Mouse (Mus musculus): ENCODE measurements around the gene Yipf6.
"Not testable (repeated sequence)": the region's sequence is repeated elsewhere in the genome, so short reads cannot be mapped to it uniquely, and the experiment has no call there.

The Yipf6 gene

DNA sequence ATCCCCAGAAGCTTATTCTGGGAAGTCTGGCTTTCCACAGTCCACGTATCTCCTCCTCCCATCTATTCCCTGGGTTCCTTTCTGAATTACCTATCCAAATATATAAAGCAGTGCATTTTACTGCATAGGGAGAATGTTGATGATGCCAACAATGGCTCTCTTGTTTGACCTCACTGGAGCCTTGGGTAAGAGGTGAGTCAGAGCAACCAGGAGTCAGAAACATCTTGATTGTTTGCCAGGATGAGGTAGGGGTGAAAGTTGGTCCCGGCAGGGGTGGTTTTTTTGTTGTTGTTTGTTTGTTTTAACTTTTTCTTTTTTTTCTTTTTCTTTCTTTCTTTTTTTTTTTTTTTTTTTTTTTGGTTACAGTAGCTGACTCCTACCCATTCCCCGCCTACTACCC is at the start of gene Yipf6:
TSS of gene Yipf6 (plus strand) at position 216 of the 400 bp plus-strand sequence.
- in situ Hi-C loops (cut with MseI, MboI) = no loop called here

DNA sequence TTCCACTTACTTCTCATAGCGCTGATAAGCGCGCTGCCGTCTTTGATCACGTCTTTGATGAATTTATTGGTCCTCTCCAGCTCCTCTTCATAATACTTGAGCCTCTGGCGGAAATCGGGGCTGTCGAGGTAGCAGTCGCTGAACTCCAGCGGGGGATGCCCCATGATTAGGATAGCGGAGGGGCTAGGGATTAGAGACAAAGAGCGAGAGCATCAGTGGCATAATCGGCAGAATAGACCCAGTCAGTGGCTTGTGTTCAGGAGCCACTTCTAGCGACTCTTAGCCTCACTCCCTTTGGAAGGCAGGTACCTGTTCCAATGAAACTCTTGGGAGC is 46.1 kb upstream of the Yipf6 start:
- in situ Hi-C loops (cut with MseI, MboI) = no loop called here

DNA sequence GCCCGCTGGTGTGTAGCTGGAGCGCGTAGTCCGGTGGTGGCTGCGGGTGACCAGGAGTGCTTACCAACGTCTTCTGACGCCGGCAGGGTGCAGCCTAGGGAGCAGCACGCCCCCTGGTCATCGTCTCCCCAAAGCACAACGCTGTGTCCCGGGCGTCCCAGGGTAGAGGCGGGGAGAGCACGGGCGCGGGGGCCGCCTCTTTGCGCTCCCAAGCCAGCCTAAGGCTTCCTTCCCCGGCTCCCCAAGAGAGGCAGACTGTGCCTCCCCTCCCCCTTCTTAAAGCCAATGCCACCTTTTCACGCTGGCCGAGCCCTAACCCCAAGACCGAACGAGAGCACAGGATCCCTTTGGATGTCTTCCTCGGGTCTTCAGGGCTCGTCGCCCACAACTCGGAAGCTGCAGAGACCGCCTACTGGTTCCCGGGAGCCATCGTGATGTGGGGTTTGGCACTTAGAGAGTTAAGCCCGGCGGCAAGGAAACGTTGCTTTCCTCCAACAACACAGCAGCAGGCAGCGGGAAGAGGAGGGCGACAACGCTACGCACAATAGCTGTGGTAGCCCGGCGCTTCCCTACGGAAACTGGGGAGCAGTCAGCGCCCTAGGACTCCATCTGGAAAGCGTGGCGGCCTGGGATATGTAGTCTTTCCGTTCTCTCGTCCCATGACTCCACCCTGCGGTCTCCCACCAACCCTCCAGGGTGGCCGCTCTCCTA is 45.6 kb upstream of the Yipf6 start, which contains the start of gene Ophn1:
TSS of gene Ophn1 (minus strand) at position 620 of the 711 bp plus-strand sequence.
- in situ Hi-C loops (cut with MseI, MboI) = no loop called here

DNA sequence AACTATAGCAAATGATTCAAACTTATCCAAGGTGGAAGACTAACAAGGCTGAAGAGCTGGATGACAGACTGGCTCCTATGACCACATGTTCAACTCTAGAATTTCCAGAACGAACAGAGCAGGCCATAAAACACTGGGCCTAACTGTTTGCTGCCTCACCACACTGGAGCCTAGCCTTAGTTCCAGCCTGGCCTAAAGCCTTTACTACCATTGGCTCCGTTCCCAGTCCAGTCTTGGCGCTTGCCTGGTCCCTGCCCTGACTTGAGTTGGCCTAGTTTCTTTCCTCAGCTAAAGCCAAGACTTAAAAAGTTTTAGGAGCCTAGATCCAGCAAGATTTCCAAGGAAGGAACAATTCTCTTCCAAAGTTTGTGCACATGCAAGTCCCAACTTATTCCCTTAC is 37.8 kb upstream of the Yipf6 start:
- in situ Hi-C loops (cut with MseI, MboI) = no loop called here

DNA sequence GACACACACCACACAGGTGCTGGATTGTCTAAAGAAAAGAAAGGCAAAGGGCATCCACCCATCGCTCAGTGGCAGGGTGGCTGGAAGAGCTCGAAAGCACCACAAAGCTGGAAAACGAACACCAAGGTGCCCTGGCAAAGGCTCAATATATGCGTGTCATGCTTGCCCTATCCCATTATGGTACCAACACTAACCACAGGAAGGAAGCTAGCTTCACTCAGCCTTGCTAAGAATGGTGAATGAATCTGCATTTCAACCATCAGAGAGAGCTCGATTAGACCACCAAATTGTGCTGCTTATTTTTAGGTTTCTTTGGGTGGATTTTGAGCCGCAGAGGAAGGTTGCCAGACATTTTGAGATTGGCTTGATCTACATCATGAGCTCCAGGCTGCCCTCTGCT is 31.9 kb upstream of the Yipf6 start:
- in situ Hi-C loops (cut with MseI, MboI) = no loop called here

DNA sequence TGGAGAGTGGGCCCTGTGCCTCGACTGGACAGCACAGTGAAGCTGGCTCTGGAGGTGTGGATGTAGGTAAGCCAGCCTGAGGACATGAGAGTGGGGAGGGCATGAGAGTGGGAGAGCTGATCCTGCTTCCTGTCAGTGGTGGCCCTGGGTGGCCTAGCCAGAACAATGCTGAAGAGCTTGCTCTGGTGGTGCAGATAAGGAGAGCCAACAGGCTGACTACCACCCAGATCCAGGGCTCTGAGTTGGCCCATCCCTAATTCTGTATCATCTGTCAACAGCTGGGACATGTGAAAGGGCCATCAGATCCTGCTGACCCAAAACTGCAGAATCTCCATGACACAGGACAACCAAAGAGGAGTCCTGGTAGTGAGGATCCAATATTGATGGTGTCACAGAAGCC is 27.2 kb upstream of the Yipf6 start:
- in situ Hi-C loops (cut with MseI, MboI) = no loop called here

DNA sequence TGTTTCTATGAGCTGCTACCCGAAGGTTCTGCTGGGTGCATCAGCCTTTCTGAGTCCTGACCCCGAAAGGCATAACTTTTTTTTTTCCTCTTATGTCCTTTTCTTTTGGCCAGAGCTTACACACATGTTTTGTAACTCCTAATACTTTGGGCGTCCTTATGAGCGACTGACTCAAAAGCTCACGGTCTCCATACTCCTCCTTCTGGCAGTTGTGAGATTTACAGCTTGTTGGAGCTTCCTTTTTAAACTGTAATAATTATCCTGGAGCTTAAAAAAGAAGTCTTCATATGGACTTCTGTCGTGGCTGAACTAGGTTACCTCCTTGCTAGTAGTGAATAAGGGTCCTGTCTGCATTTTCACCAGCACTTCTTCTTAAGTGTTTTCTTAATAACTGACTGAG is 16.7 kb upstream of the Yipf6 start:
- in situ Hi-C loops (cut with MseI, MboI) = no loop called here

DNA sequence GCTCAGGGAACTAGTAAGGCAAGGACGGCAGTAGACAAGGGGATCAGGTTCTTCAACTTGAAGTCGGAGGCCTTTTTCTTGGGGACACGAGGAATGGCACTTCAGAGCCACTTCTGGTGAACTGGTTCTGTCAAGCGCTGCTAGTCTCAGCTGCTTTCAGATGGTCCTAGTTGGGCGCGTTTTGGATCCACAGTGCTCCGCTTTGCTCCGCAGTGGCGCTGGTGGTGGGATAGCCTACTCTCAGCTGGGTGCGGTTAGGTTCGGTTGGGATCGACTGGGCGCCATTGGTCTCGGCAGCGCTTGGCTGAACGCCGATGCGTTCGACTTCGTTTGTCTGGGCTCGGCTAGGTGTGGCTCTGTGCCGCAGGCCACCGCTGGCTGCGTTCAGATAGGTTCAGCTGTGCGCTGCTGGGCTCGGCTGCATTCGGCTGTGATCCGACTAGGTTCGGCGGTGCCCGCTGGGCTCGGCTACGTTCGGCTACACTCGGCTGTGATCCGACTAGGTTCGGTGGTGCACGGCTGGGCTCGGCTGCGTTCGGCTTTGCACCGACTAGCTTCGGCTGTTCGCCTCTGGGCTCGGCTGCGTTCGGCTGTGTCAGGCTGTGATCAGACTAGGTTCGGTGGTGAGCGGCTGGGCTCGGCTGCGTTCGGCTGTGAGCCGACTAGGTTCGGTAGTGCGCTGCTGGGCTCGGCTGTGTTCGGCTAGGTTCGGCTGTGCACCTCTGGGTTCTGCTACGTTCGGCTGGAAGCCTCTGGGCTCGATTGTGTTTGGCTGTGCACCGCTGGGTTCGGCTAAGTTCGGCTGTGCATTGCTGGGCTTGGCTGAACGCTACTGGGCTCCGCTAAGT is 815 bp downstream of the Yipf6 start:
- in situ Hi-C loops (cut with MseI, MboI) = no loop called here

DNA sequence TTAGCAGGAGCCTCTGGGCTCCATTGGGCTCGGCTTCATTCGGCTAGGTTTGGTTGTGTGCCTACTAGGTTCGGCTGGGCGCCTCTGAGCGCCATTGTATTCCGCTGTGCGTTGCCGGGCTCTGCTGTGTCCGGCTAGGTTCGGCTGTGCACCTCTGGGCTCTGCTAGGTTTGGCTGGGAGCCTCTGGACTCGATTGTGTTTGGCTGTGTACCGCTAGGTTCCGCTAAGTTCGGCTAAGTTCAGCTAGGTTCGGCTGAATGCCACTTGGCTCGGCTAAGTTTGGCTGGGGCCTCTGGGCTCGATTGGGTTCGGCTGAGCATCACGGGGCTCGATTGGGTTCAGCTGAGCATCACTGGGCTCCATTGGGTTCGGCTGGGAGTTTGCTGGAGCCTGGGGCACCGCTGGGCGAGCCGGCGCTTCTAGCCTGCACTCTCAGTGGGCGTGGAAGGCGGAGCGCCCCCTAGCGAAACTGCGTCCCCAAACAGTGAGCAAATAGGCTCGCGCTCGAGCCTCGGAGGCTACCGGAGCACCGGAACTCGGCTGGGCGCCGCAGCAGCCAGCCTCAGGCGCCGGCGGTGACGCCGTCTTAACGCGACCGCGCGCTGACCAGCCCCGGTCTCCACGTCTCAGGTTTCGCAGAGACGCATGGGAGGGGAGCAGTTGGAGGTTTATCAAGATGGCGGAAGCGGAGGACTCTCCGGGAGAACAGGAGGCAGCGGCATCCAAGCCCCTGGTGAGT is 1.6 kb downstream of the Yipf6 start:
- in situ Hi-C loops (cut with MseI, MboI) = no loop called here

DNA sequence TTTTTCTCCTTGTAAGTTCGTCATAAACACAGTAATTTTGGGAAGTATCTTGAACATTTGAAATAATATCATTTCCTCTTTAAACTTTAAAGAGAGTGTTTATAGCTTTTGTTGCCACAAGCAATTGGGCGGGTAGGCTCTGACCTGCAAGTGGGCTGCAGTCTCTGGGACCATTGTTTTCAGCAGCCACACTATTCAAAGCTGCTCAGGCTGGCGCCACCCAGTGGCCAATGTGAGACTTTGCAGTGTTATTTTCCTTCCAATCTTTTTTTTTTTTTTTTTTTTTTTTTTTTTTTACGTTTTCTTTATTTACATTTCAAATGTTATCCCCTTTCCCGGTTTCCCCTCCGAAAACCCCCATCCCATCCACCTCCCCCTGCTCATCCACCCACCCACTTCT is 17.8 kb downstream of the Yipf6 start:
- in situ Hi-C loops (cut with MseI, MboI) = no loop called here

DNA sequence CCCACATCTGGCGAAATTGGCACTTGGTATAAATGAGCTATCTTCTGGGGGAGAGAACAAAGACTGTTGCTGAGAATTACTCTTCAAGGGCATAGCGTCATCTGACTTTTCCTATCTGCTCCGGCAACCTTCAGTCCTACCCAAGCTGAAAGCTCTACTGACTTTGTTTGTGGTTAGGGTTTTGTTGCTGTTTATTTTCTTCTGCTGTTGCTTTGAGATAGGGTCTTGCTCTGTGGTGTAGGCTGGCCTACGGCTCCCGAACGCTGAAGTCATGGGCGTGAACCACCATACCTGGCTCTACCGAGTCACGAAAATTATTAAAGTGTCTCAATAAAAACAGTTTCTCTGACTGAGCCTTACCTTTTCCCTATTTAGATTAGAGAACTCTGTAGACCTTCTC is 22.2 kb downstream of the Yipf6 start:
- in situ Hi-C loops (cut with MseI, MboI) = no loop called here

DNA sequence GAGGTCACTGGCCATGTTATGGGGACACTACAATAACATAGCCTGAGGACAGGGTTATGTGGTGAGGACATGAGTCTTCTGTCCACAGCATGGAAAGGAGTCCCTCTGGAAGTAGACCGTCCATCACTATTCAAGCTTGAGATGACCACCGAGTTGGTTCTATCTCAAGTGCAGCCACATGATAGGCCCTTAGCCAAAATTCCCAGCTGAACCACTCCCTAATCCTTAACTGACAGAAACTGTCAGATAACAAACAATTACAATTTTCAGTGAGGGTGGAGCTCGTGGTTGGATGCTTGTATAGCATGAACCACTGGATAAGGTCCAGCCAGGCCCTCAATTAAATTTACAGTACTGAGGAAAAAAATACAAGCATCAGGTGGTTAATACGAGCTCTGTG is 22.9 kb downstream of the Yipf6 start:
- in situ Hi-C loops (cut with MseI, MboI) = no loop called here

DNA sequence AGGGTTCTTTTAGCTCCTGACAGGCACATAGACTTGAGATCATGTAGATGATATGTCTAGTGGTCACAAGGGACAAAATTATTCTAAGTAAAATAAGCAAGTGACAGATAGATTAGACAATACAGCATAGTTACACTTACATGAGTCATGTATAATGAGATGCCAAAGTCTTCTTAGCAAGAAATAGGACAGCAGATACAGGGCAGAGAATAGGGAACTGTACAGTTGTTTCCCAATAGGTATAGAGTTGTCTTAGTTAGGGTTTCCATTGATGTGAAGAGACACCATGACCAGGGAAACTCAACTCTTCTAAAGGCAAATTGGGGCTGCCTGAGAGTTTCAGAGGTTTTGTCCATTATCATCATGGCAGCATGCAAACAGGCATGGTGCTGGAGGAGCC is 27.6 kb downstream of the Yipf6 start:
- in situ Hi-C loops (cut with MseI, MboI) = no loop called here

DNA sequence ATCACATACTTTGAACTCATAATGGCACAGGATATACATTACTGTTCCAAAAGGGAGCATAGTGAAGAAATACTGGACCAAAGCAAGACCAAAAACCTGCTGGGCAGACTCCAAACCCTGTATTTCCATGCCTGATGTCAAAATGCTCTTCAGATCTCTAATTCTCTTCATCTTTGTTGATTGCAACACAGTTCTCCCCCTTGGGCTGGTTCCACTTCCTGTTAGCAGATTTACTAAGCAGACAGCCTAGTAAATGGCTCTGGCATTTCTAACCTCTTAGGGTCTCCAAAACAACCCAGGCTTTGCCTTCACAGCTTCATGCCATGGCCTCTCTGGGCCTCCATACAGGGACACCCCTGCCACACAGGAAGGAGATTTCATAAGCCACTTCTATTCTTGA is 28.4 kb downstream of the Yipf6 start:
- in situ Hi-C loops (cut with MseI, MboI) = no loop called here

DNA sequence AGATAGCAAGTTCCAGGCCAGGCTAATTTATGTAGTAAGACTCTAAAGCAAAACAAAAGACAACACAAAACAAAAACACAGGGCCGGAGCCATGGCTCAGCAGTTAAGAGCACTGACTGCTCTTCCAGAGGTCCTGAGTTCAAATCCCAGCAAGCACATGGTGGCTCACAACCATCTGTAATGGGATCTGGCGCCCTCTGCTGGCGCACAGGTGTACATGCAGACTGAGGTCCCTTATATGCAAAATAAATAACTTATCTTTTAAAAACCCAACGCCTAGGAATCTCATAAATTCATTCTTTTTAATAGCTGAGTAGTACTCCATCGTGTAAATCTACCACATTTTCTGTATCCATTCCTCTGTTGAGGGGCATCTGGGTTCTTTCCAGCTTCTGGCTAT is 50.5 kb downstream of the Yipf6 start:
- in situ Hi-C loops (cut with MseI, MboI) = not testable (repeated sequence)

DNA sequence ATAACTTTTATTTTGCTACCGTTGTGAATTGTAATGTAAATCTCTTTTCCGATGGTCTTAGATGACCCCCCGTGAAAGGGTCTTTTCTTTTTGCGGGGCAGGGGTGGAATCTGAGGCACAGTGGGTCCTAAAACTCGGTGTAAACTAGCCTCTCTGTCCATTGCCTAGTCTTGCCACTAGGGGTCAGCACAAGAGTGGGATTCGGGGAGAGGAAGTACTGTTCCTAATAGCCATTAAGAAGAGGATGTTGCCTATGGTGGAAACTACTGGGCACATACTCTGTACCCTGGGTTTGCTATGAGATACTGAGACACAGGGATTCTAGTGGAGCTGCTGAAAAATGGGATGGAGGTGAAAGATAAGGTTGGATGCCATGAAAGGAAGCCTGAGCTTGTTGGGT is 53.5 kb downstream of the Yipf6 start:
- in situ Hi-C loops (cut with MseI, MboI) = no loop called here
